ENCODE assay signal across 20 mouse cellular contexts in the genomic region with DNA sequence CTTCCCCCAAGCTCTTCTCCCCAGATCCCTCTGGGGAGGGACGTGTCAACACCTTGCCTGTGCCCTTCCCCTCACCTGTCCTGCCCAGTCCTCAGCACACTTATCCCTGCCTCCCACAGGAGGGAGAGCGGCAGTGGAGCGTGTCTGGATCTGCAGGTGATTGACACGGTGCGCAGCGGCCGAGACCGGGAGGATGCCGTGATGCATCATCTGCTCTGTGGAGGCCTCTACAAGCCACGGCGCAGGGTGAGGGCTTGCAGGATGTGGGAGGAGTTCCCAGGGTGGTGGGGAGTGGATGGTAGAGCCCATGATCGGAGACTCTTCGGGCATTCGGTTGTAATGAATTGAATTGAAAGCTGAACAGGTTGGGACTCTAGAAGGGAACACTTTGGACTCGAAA. TPM values are rescaled to one million over a fixed set of nuclear protein-coding genes. Genes with fewer than 3 reads are reported as not detected.
A peak's percentile ranks its signal among the peaks of the same experiment; 100 is the strongest.
DNase-seq lines count a peak whose midpoint lies in the region; ATAC-seq lines count a peak whose summit lies in the region.
"Had no signal": no experiment of that assay in that cellular context is flagged by ENCODE, and none has a peak within 500 bp of the region (broad histone marks: within the 10 kb centered on the region; RNA-seq: fewer than 3 reads in every experiment).

No protein-coding gene starts in this region.

- H3K4me2 ChIP-seq in forebrain, embryonic 13.5 days, result no peak overlapping the region
- no peak overlapping the region for H3K4me2 ChIP-seq in forebrain, embryonic 12.5 days
- H3K4me2 ChIP-seq in kidney, embryonic 16.5 days (replicated peaks; ENCODE audit: low read depth, low read length), result 0 out of 2 replicates have a peak overlapping the region, but pooled peaks have one; percentile 1
- no peak overlapping the region for H3K4me2 ChIP-seq in neural tube, embryonic 13.5 days
- no peak overlapping the region for H3K4me2 ChIP-seq in neural tube, embryonic 15.5 days
- no peak overlapping the region for H3K4me2 ChIP-seq in midbrain, embryonic 15.5 days
- H3K4me2 ChIP-seq: heart, embryonic 15.5 days had no signal

- peak overlapping the region; percentile 23; the same call in 1 of the 2 replicates for H3K9ac ChIP-seq in forebrain, embryonic 13.5 days
- no peak overlapping the region for H3K9ac ChIP-seq in forebrain, embryonic 12.5 days
- H3K9ac ChIP-seq in kidney, embryonic 16.5 days (replicated peaks; ENCODE audit: low read length), result no peak overlapping the region
- H3K9ac ChIP-seq in neural tube, embryonic 13.5 days, result peak overlapping the region; percentile 34
- H3K9ac ChIP-seq in neural tube, embryonic 15.5 days (replicated peaks), result no peak overlapping the region
- no peak overlapping the region for H3K9ac ChIP-seq in midbrain, embryonic 15.5 days
- H3K9ac ChIP-seq: heart, embryonic 15.5 days had no signal

- DNase-seq in kidney, postnatal 25 days, result no peak
- DNase-seq: cerebellum, adult 11 months; gastrocnemius, postnatal 14 days; heart, adult 18-20 months; heart, postnatal 4 days; layer of hippocampus, postnatal 36 days; liver; right cerebral cortex, postnatal 25 days had no signal

- no peak overlapping the region for H3K4me3 ChIP-seq in forebrain, embryonic 13.5 days
- no peak overlapping the region for H3K4me3 ChIP-seq in forebrain, embryonic 12.5 days (replicated peaks)
- H3K4me3 ChIP-seq in kidney, embryonic 16.5 days (ENCODE audit: low read length), result no peak overlapping the region
- no peak overlapping the region for H3K4me3 ChIP-seq in neural tube, embryonic 13.5 days
- H3K4me3 ChIP-seq in neural tube, embryonic 15.5 days (replicated peaks), result no peak overlapping the region
- no peak overlapping the region for H3K4me3 ChIP-seq in midbrain, embryonic 15.5 days
- H3K4me3 ChIP-seq: heart, embryonic 15.5 days had no signal

- 73% methylated on average over 15 of the region's 15 CpGs for WGBS in forebrain, embryonic 13.5 days
- WGBS in forebrain, embryonic 12.5 days, result 81% methylated on average over 15 of the region's 15 CpGs
- 48% methylated on average over 15 of the region's 15 CpGs for WGBS in kidney, embryonic 16.5 days
- 75% methylated on average over 15 of the region's 15 CpGs for WGBS in neural tube, embryonic 13.5 days
- WGBS in neural tube, embryonic 15.5 days, result 79% methylated on average over 15 of the region's 15 CpGs
- WGBS in midbrain, embryonic 15.5 days, result 68% methylated on average over 15 of the region's 15 CpGs

- no peak overlapping the region for H3K27ac ChIP-seq in forebrain, embryonic 13.5 days
- H3K27ac ChIP-seq in forebrain, embryonic 12.5 days, result no peak overlapping the region
- no peak overlapping the region for H3K27ac ChIP-seq in kidney, embryonic 16.5 days (ENCODE audit: low read length)
- no peak overlapping the region for H3K27ac ChIP-seq in neural tube, embryonic 13.5 days (replicated peaks)
- no peak overlapping the region for H3K27ac ChIP-seq in neural tube, embryonic 15.5 days (replicated peaks)
- H3K27ac ChIP-seq in midbrain, embryonic 15.5 days, result no peak overlapping the region
- H3K27ac ChIP-seq: heart, embryonic 15.5 days had no signal

- H3K36me3 ChIP-seq in forebrain, embryonic 13.5 days (ENCODE audit: poor library complexity, severe bottlenecking), result peaks cover 43% of the 10 kb centered on the region
- H3K36me3 ChIP-seq in forebrain, embryonic 12.5 days (replicated peaks), result peaks cover 37% of the 10 kb centered on the region
- no peaks in the 10 kb centered on the region for H3K36me3 ChIP-seq in kidney, embryonic 16.5 days (ENCODE audit: insufficient read depth, low read length)
- peaks cover 16% of the 10 kb centered on the region; the same call in 1 of the 2 replicates for H3K36me3 ChIP-seq in neural tube, embryonic 13.5 days
- peaks cover 32% of the 10 kb centered on the region for H3K36me3 ChIP-seq in neural tube, embryonic 15.5 days
- H3K36me3 ChIP-seq in midbrain, embryonic 15.5 days (replicated peaks), result 0 out of 2 replicates have a peak, but pooled peaks cover 3% of the 10 kb centered on the region
- H3K36me3 ChIP-seq: G1E; heart, embryonic 15.5 days had no signal

- ATAC-seq in forebrain, embryonic 13.5 days, result no peak
- ATAC-seq in forebrain, embryonic 12.5 days (ENCODE audit: low FRiP score), result no peak
- peak; percentile 58 for ATAC-seq in kidney, embryonic 16.5 days (ENCODE audit: low FRiP score, low TSS enrichment)
- ATAC-seq in neural tube, embryonic 13.5 days (ENCODE audit: low read depth), result 0 out of 2 replicates have a peak, but pooled peaks have one; percentile 29
- ATAC-seq in neural tube, embryonic 15.5 days (ENCODE audit: low FRiP score), result no peak
- peak; percentile 31; the same call in 1 of the 2 replicates for ATAC-seq in midbrain, embryonic 15.5 days (replicated peaks)
- no peak for ATAC-seq in erythroid progenitor cell, adult 5-6 weeks (replicated peaks; ENCODE audit: low FRiP score, poor library complexity, severe bottlenecking)
- ATAC-seq: CD4-positive, CD25-positive, alpha-beta regulatory T cell, adult 4 months; forebrain, embryonic 14.5 days had no signal

- H3K27me3 ChIP-seq in forebrain, embryonic 13.5 days, result no peaks in the 10 kb centered on the region
- no peaks in the 10 kb centered on the region for H3K27me3 ChIP-seq in forebrain, embryonic 12.5 days
- H3K27me3 ChIP-seq in kidney, embryonic 16.5 days (ENCODE audit: insufficient read depth, low read length), result no peaks in the 10 kb centered on the region
- no peaks in the 10 kb centered on the region for H3K27me3 ChIP-seq in neural tube, embryonic 13.5 days
- H3K27me3 ChIP-seq in neural tube, embryonic 15.5 days (replicated peaks), result no peaks in the 10 kb centered on the region
- H3K27me3 ChIP-seq in midbrain, embryonic 15.5 days (replicated peaks), result no peaks in the 10 kb centered on the region

- no peaks in the 10 kb centered on the region for H3K9me3 ChIP-seq in forebrain, embryonic 13.5 days (replicated peaks)
- H3K9me3 ChIP-seq in forebrain, embryonic 12.5 days, result no peaks in the 10 kb centered on the region
- no peaks in the 10 kb centered on the region for H3K9me3 ChIP-seq in kidney, embryonic 16.5 days (ENCODE audit: low read length)
- H3K9me3 ChIP-seq in neural tube, embryonic 13.5 days, result no peaks in the 10 kb centered on the region
- H3K9me3 ChIP-seq in neural tube, embryonic 15.5 days (replicated peaks), result no peaks in the 10 kb centered on the region
- H3K9me3 ChIP-seq in midbrain, embryonic 15.5 days, result no peaks in the 10 kb centered on the region
- H3K9me3 ChIP-seq: G1E; heart, embryonic 15.5 days had no signal

- H3K4me1 ChIP-seq in forebrain, embryonic 13.5 days, result no peaks in the 10 kb centered on the region
- no peaks in the 10 kb centered on the region for H3K4me1 ChIP-seq in forebrain, embryonic 12.5 days
- peaks cover 21% of the 10 kb centered on the region for H3K4me1 ChIP-seq in kidney, embryonic 16.5 days (ENCODE audit: insufficient read depth, low read length)
- H3K4me1 ChIP-seq in neural tube, embryonic 13.5 days (replicated peaks), result peaks cover 6% of the 10 kb centered on the region
- H3K4me1 ChIP-seq in neural tube, embryonic 15.5 days, result peaks cover 10% of the 10 kb centered on the region
- no peaks in the 10 kb centered on the region for H3K4me1 ChIP-seq in midbrain, embryonic 15.5 days

RNA-seq across cellular contexts. Expression of gene Slc9a5, which starts 10.6 kb away (rescaled TPM):
- polyA plus RNA-seq in forebrain, embryonic 13.5 days (2015; fragmentation: Nextera tagmentation; extraction: Ambion mirVana), result 4.6 and 5.0 TPM in 2 replicates
- 5.6 and 6.4 TPM in 2 replicates for polyA plus RNA-seq in forebrain, embryonic 12.5 days (2016; fragmentation: Nextera tagmentation; extraction: Ambion mirVana)
- polyA plus RNA-seq in kidney, embryonic 16.5 days (2015; fragmentation: Nextera tagmentation; extraction: Ambion mirVana), result 2.5 and 3.1 TPM in 2 replicates
- polyA plus RNA-seq in neural tube, embryonic 13.5 days (2015; fragmentation: Nextera tagmentation; extraction: Ambion mirVana), result 5.4 and 7.1 TPM in 2 replicates
- polyA plus RNA-seq in neural tube, embryonic 15.5 days (2015; fragmentation: Nextera tagmentation; extraction: Ambion mirVana), result 9.4 and 10.9 TPM in 2 replicates
- polyA plus RNA-seq in midbrain, embryonic 15.5 days (2015; fragmentation: Nextera tagmentation; extraction: Ambion mirVana), result 12.0 and 12.2 TPM in 2 replicates
- 2.9 TPM in 1 of 2 replicates, not detected in the other for total RNA-seq in erythroid progenitor cell, adult 5-6 weeks (2015; ENCODE audit: low replicate concordance)
- not detected in 2 replicates for total RNA-seq in erythroid progenitor cell, adult 5-6 weeks (2017; ENCODE audit: low replicate concordance)

RNA-seq across cellular contexts. Expression of gene Fhod1, which starts 11.5 kb away (rescaled TPM):
- 0.81 and 0.97 TPM in 2 replicates for polyA plus RNA-seq in forebrain, embryonic 13.5 days (2015; fragmentation: Nextera tagmentation; extraction: Ambion mirVana)
- 1.4 and 1.6 TPM in 2 replicates for polyA plus RNA-seq in forebrain, embryonic 12.5 days (2016; fragmentation: Nextera tagmentation; extraction: Ambion mirVana)
- 3.7 and 4.6 TPM in 2 replicates for polyA plus RNA-seq in kidney, embryonic 16.5 days (2015; fragmentation: Nextera tagmentation; extraction: Ambion mirVana)
- polyA plus RNA-seq in neural tube, embryonic 13.5 days (2015; fragmentation: Nextera tagmentation; extraction: Ambion mirVana), result 0.28 and 0.63 TPM in 2 replicates
- polyA plus RNA-seq in neural tube, embryonic 15.5 days (2015; fragmentation: Nextera tagmentation; extraction: Ambion mirVana), result 0.79 and 0.89 TPM in 2 replicates
- polyA plus RNA-seq in midbrain, embryonic 15.5 days (2015; fragmentation: Nextera tagmentation; extraction: Ambion mirVana), result 0.88 and 1.2 TPM in 2 replicates
- 1.3 and 3.2 TPM in 2 replicates for total RNA-seq in erythroid progenitor cell, adult 5-6 weeks (2015; ENCODE audit: low replicate concordance)
- 0.08 and 0.90 TPM in 2 replicates for total RNA-seq in erythroid progenitor cell, adult 5-6 weeks (2017; ENCODE audit: low replicate concordance)

RNA-seq across cellular contexts. Expression of gene Plekhg4, which starts 13.9 kb away (rescaled TPM):
- 0.85 and 1.1 TPM in 2 replicates for polyA plus RNA-seq in forebrain, embryonic 13.5 days (2015; fragmentation: Nextera tagmentation; extraction: Ambion mirVana)
- 1.2 TPM in 2 replicates for polyA plus RNA-seq in forebrain, embryonic 12.5 days (2016; fragmentation: Nextera tagmentation; extraction: Ambion mirVana)
- polyA plus RNA-seq in kidney, embryonic 16.5 days (2015; fragmentation: Nextera tagmentation; extraction: Ambion mirVana), result 0.32 and 0.37 TPM in 2 replicates
- polyA plus RNA-seq in neural tube, embryonic 13.5 days (2015; fragmentation: Nextera tagmentation; extraction: Ambion mirVana), result 0.60 and 0.62 TPM in 2 replicates
- polyA plus RNA-seq in neural tube, embryonic 15.5 days (2015; fragmentation: Nextera tagmentation; extraction: Ambion mirVana), result 1.7 and 2.4 TPM in 2 replicates
- polyA plus RNA-seq in midbrain, embryonic 15.5 days (2015; fragmentation: Nextera tagmentation; extraction: Ambion mirVana), result 2.1 and 2.4 TPM in 2 replicates
- total RNA-seq in erythroid progenitor cell, adult 5-6 weeks (2015; ENCODE audit: low replicate concordance), result not detected in 2 replicates
- total RNA-seq in erythroid progenitor cell, adult 5-6 weeks (2017; ENCODE audit: low replicate concordance), result not detected in 2 replicates
- total RNA-seq: heart, adult 18-20 months had no signal
- polyA plus RNA-seq: CD4-positive, CD25-positive, alpha-beta regulatory T cell, adult 4 months; liver, embryonic 16.5 days had no signal

RNA-seq across cellular contexts. Expression of gene Tmem208, which starts 33.1 kb away (rescaled TPM):
- 107 and 109 TPM in 2 replicates for polyA plus RNA-seq in forebrain, embryonic 13.5 days (2015; fragmentation: Nextera tagmentation; extraction: Ambion mirVana)
- polyA plus RNA-seq in forebrain, embryonic 12.5 days (2016; fragmentation: Nextera tagmentation; extraction: Ambion mirVana), result 87.5 and 89.7 TPM in 2 replicates
- polyA plus RNA-seq in kidney, embryonic 16.5 days (2015; fragmentation: Nextera tagmentation; extraction: Ambion mirVana), result 120 and 136 TPM in 2 replicates
- 148 and 151 TPM in 2 replicates for polyA plus RNA-seq in neural tube, embryonic 13.5 days (2015; fragmentation: Nextera tagmentation; extraction: Ambion mirVana)
- polyA plus RNA-seq in neural tube, embryonic 15.5 days (2015; fragmentation: Nextera tagmentation; extraction: Ambion mirVana), result 141 and 159 TPM in 2 replicates
- 130 and 139 TPM in 2 replicates for polyA plus RNA-seq in midbrain, embryonic 15.5 days (2015; fragmentation: Nextera tagmentation; extraction: Ambion mirVana)
- total RNA-seq in erythroid progenitor cell, adult 5-6 weeks (2015; ENCODE audit: low replicate concordance), result 67.9 and 68.8 TPM in 2 replicates
- 18.1 and 30.2 TPM in 2 replicates for total RNA-seq in erythroid progenitor cell, adult 5-6 weeks (2017; ENCODE audit: low replicate concordance)

RNA-seq across cellular contexts. Expression of gene Lrrc29, which starts 33.1 kb away (rescaled TPM):
- 0.61 and 0.94 TPM in 2 replicates for polyA plus RNA-seq in forebrain, embryonic 13.5 days (2015; fragmentation: Nextera tagmentation; extraction: Ambion mirVana)
- 0.78 and 1.1 TPM in 2 replicates for polyA plus RNA-seq in forebrain, embryonic 12.5 days (2016; fragmentation: Nextera tagmentation; extraction: Ambion mirVana)
- 2.2 and 2.4 TPM in 2 replicates for polyA plus RNA-seq in kidney, embryonic 16.5 days (2015; fragmentation: Nextera tagmentation; extraction: Ambion mirVana)
- 1.2 and 1.3 TPM in 2 replicates for polyA plus RNA-seq in neural tube, embryonic 13.5 days (2015; fragmentation: Nextera tagmentation; extraction: Ambion mirVana)
- 0.55 and 1.2 TPM in 2 replicates for polyA plus RNA-seq in neural tube, embryonic 15.5 days (2015; fragmentation: Nextera tagmentation; extraction: Ambion mirVana)
- 0.68 and 1.1 TPM in 2 replicates for polyA plus RNA-seq in midbrain, embryonic 15.5 days (2015; fragmentation: Nextera tagmentation; extraction: Ambion mirVana)
- 23.4 and 26.8 TPM in 2 replicates for total RNA-seq in erythroid progenitor cell, adult 5-6 weeks (2015; ENCODE audit: low replicate concordance)
- total RNA-seq in erythroid progenitor cell, adult 5-6 weeks (2017; ENCODE audit: low replicate concordance), result 24.8 and 31.7 TPM in 2 replicates

Comparison
In these comparisons a context has a peak if more than half of its experiments do, and no peak if none do; other contexts are left out.
1. ATAC-seq: peak in kidney, embryonic 16.5 days (single experiment), neural tube, embryonic 13.5 days (single experiment) and midbrain, embryonic 15.5 days (single experiment); none in forebrain, embryonic 13.5 days (single experiment), forebrain, embryonic 12.5 days (single experiment), neural tube, embryonic 15.5 days (single experiment) and erythroid progenitor cell, adult 5-6 weeks (single experiment).
2. H3K9ac ChIP-seq: peak in forebrain, embryonic 13.5 days (single experiment) and neural tube, embryonic 13.5 days (single experiment); none in forebrain, embryonic 12.5 days (single experiment), kidney, embryonic 16.5 days (single experiment), neural tube, embryonic 15.5 days (single experiment) and midbrain, embryonic 15.5 days (single experiment).